Mouse (Mus musculus) heart, adult 2 months (tissue): ENCODE data around the gene Slc44a1. TPM values are rescaled to one million over a fixed set of nuclear protein-coding genes. Genes with fewer than 3 reads are reported as not detected.

Source experiments
- DNase-seq, 2 experiments: peaks; one replicate each; pipeline ENCODE4 v3.0.0; 2021
- H3K27ac ChIP-seq: fragments of 200-600 bp; 2 replicates; pipeline ENCODE4 v1.8.1; 2022
- H3K27me3 ChIP-seq: fragments of 200-500 bp; 2 replicates; pipeline ENCODE4 v1.6.1; 2012; ENCODE audit warnings: mild to moderate bottlenecking, low read length, inconsistent platforms, mixed read lengths; ENCODE audit not compliant: control insufficient read depth, insufficient read depth
- H3K36me3 ChIP-seq: fragments of 200-500 bp; 2 replicates; pipeline ENCODE4 v1.6.1; 2012; ENCODE audit warnings: low read length, inconsistent platforms; ENCODE audit not compliant: control insufficient read depth, insufficient read depth
- H3K4me1 ChIP-seq: fragments of 200-500 bp; 2 replicates; pipeline ENCODE4 v1.6.1; 2011; ENCODE audit warnings: low read length; ENCODE audit not compliant: control insufficient read depth, insufficient read depth
- H3K4me3 ChIP-seq: fragments of 200-600 bp; 2 replicates; pipeline ENCODE4 v1.8.1; 2022
- H3K79me2 ChIP-seq: fragments of 200-500 bp; replicated peaks from 2 replicates; pipeline ENCODE4 v1.6.1; 2012; ENCODE audit warnings: mild to moderate bottlenecking, inconsistent platforms, low read length, moderate library complexity, mixed read lengths; ENCODE audit not compliant: control insufficient read depth, insufficient read depth
- H3K9ac ChIP-seq: fragments of 200-500 bp; 2 replicates; pipeline ENCODE4 v1.6.1; 2012; ENCODE audit warnings: low read depth, mild to moderate bottlenecking, control low read depth, inconsistent platforms, low read length, mixed read lengths
- CTCF ChIP-seq: fragments of 200-600 bp; IDR thresholded peaks from 2 replicates; pipeline ENCODE4 v1.8.1; 2022; ENCODE audit warnings: antibody characterized with exemption, mild to moderate bottlenecking, moderate library complexity
- EP300 ChIP-seq: fragments of 200-500 bp; IDR thresholded peaks from 2 replicates; pipeline ENCODE4 v1.6.1; 2011; ENCODE audit warnings: low read depth, low read length, control low read depth; ENCODE audit not compliant: insufficient read depth
- POLR2A ChIP-seq: fragments of 200-500 bp; IDR thresholded peaks from 2 replicates; pipeline ENCODE4 v1.6.1; 2011; ENCODE audit warnings: mild to moderate bottlenecking, low read depth, low read length, control low read depth; ENCODE audit not compliant: insufficient read depth
- WGBS: fragments of 180-500 bp; shearing (Covaris S2); methylation state at CpG from one replicate; pipeline ENCODE4 v1.1.7; 2018; 5-methylcytosine and 5-hydroxymethylcytosine counted together
- intact Hi-C: fragments of 180-260 bp; cut with DNase I; formaldehyde crosslinking; loops from one replicate; pipeline ENCODE4 v1.15.1; 2025
- polyA plus RNA-seq: library from polyadenylated mRNA; depleted of rRNA; stranded (reverse); fragments of >200 nt; gene quantifications from 2 replicates; pipeline ENCODE4 v1.2.3, GENCODE M21; 2012; rRNA removed
- total RNA-seq, 2 experiments: library from RNA; stranded (reverse); gene quantifications; 2 replicates each; pipeline ENCODE4 v1.2.3; 2021

The Slc44a1 gene
- total and polyA plus RNA-seq, 3 experiments, result 22.7 to 32.3 (median 26.4) TPM

- Histone ChIP-seq H3K9ac (no peak overlapping the region), H3K4me3 (no peak overlapping the region), H3K79me2 (no peaks in the 10 kb centered on the region; the same call in 1 of the 2 replicates), H3K27ac (no peak overlapping the region), H3K27me3 (no peaks in the 10 kb centered on the region), H3K4me1 (no peaks in the 10 kb centered on the region; the same call in 1 of the 2 replicates), H3K36me3 (peaks cover 12% of the 10 kb centered on the region)
- TF ChIP-seq CTCF, result no peak
- TF ChIP-seq POLR2A, result no peak
- no peak for TF ChIP-seq EP300
- DNase-seq, result no peak
- intact Hi-C loops, result no loop called here
- WGBS, result 58% methylated on average over 3 of the region's 3 CpGs
These were observed 217.8 kb downstream of the Slc44a1 start for GRCm38 (mm10) chr4:53658029-53658428.

GRCm38 (mm10) chr4:53660711-53661110, 220.5 kb downstream of the Slc44a1 start:
- no peaks in the 10 kb centered on the region; the same call in 1 of the 2 replicates for H3K79me2 ChIP-seq
- no peak for DNase-seq
- no peak for TF ChIP-seq CTCF
- TF ChIP-seq POLR2A, result no peak
- H3K4me3 ChIP-seq, result no peak overlapping the region
- no peaks in the 10 kb centered on the region for H3K27me3 ChIP-seq
- peaks cover 9% of the 10 kb centered on the region for H3K36me3 ChIP-seq
- no peaks in the 10 kb centered on the region; the same call in 1 of the 2 replicates for H3K4me1 ChIP-seq
- intact Hi-C loops, result no loop called here
- H3K9ac ChIP-seq, result no peak overlapping the region
- H3K27ac ChIP-seq, result no peak overlapping the region

Other genes with a start within 250 kb of the Slc44a1 start
- 10 to 100 TPM; 48.7 to 48.9 TPM for gene Fsd1l, start 191.1 kb downstream of the Slc44a1 start, total RNA-seq
- 5.8 and 15.8 TPM in 2 replicates for gene Fsd1l, start 191.1 kb downstream of the Slc44a1 start, polyA plus RNA-seq